Mouse (Mus musculus): ENCODE data around the gene Ptprt. TPM values are rescaled to one million over a fixed set of nuclear protein-coding genes. Genes with fewer than 3 reads are reported as not detected.

Ptprt gene
- polyA plus RNA-seq, 1 experiment from 2014 or later = 3.4 TPM

DNA sequence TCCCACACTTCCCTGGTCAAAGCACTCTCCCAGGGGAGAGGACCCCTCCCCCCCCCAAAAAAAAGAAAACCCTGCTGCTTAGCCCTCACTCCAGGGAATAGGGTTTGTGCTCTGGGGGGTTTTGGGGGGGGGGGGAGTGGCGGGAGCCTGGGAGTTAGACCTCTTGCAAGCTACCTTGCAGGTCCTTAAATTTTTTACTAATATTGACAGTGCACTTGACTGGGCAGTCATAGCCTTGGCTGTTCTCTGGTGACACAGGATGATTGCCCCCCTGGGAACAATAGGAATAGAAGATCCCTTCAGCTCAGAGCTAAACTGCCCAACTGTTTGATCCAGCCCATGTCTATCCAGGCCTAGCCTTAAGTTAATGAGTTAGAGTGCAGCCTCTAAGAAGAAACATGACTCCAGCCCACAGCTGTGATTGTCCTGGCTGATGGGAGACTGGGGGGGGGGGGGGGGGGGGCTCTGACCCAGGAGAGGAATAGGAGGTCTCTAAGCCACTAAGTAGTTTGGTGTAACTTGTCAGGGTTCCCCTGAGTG, 1.6 kb upstream of the Ptprt start:
- Histone ChIP-seq H3K27me3 (ENCODE audit: insufficient read depth, low read length) (peaks cover 46% of the 10 kb centered on the region), H3K27ac (ENCODE audit: low read depth) (0 out of 2 replicates have a peak overlapping the region, but pooled peaks have one; percentile 24), H3K36me3 (ENCODE audit: insufficient read depth) (no peaks in the 10 kb centered on the region), H3K9me3 (ENCODE audit: low read depth, low read length) (no peaks in the 10 kb centered on the region), H3K4me2 (peak overlapping the region; percentile 88), H3K9ac (no peak overlapping the region), H3K4me3 (ENCODE audit: low read depth, low read length) (no peak overlapping the region), H3K4me1 (ENCODE audit: insufficient read depth) (0 out of 2 replicates have a peak, but pooled peaks cover 2% of the 10 kb centered on the region)
- WGBS = 29% methylated on average over 1 of the region's 1 CpGs
- ATAC-seq (ENCODE audit: insufficient read depth) (peak; percentile 30; the same call in 1 of the 2 replicates), DNase-seq (peak; percentile 27)
- TF ChIP-seq CTCF (IDR thresholded peaks at IDR 0.05; ENCODE audit: low read depth) = no peak

DNA sequence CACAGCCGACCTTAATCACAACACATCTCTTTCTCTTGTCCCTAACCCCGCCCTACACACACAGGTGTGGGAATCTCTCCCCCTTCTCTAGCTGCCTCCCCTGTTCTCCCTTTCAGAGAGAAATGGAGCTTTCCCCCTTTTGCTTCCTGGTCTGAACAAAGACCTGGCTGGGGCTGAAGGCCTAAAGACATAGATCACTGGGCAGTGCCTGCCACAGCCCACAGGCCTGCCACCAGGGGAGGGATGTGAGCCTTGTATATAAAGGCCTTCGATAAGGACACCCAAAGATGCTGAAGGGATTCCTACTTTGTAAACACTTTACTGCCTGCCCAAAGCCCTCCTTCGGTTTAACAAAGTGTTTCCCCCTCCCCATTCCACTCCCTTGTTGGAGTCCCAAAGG, 786 bp upstream of the Ptprt start:
- peaks cover 51% of the 10 kb centered on the region for H3K27me3 ChIP-seq (ENCODE audit: insufficient read depth, low read length)
- 8% methylated on average over 4 of the region's 4 CpGs for WGBS

GRCm38 (mm10) chr2:162660231-162660940, 561 bp downstream of the Ptprt start:
- peak overlapping the region; percentile 48 for H3K4me3 ChIP-seq (ENCODE audit: low read depth, low read length)
- under 1% methylated on average over 57 of the region's 57 CpGs for WGBS
- no peak for DNase-seq
- no peaks in the 10 kb centered on the region for H3K9me3 ChIP-seq (ENCODE audit: low read depth, low read length)
- H3K27me3 ChIP-seq (ENCODE audit: insufficient read depth, low read length) = peaks cover 56% of the 10 kb centered on the region
- H3K9ac ChIP-seq = peak overlapping the region; percentile 44
- peak; percentile 36; the same call in 1 of the 2 replicates for ATAC-seq (ENCODE audit: insufficient read depth)
- 0 out of 2 replicates have a peak, but pooled peaks cover 2% of the 10 kb centered on the region for H3K4me1 ChIP-seq (ENCODE audit: insufficient read depth)
- peak overlapping the region; percentile 88 for H3K4me2 ChIP-seq
- H3K27ac ChIP-seq (ENCODE audit: low read depth) = no peak overlapping the region
- H3K36me3 ChIP-seq (ENCODE audit: insufficient read depth) = no peaks in the 10 kb centered on the region
- no peak for TF ChIP-seq CTCF (IDR thresholded peaks at IDR 0.05; ENCODE audit: low read depth)

More for the DNA sequence above, 786 bp upstream of the Ptprt start:
- 0 out of 2 replicates have a peak, but pooled peaks cover 2% of the 10 kb centered on the region for H3K4me1 ChIP-seq (ENCODE audit: insufficient read depth)
- no peak; the same call in 1 of the 2 replicates for TF ChIP-seq CTCF (IDR thresholded peaks at IDR 0.05; ENCODE audit: low read depth)
- H3K9me3 ChIP-seq (ENCODE audit: low read depth, low read length) = no peaks in the 10 kb centered on the region
- H3K9ac ChIP-seq = no peak overlapping the region
- no peak overlapping the region for H3K27ac ChIP-seq (ENCODE audit: low read depth)
- no peaks in the 10 kb centered on the region for H3K36me3 ChIP-seq (ENCODE audit: insufficient read depth)
- DNase-seq (peak; percentile 3), ATAC-seq (ENCODE audit: insufficient read depth) (no peak)
- peak overlapping the region; percentile 48 for H3K4me3 ChIP-seq (ENCODE audit: low read depth, low read length)
- H3K4me2 ChIP-seq = peak overlapping the region; percentile 88

- Histone ChIP-seq H3K4me1 (ENCODE audit: insufficient read depth) (0 out of 2 replicates have a peak, but pooled peaks cover 2% of the 10 kb centered on the region), H3K27me3 (ENCODE audit: insufficient read depth, low read length) (peaks cover 56% of the 10 kb centered on the region), H3K27ac (ENCODE audit: low read depth) (no peak overlapping the region), H3K9me3 (ENCODE audit: low read depth, low read length) (no peaks in the 10 kb centered on the region), H3K4me2 (peak overlapping the region; percentile 88), H3K36me3 (ENCODE audit: insufficient read depth) (no peaks in the 10 kb centered on the region), H3K9ac (no peak overlapping the region), H3K4me3 (ENCODE audit: low read depth, low read length) (peak overlapping the region; percentile 13)
- DNase-seq (peak; percentile 94), ATAC-seq (ENCODE audit: insufficient read depth) (no peak)
- TF ChIP-seq CTCF (IDR thresholded peaks at IDR 0.05; ENCODE audit: low read depth) = peak; percentile 96
- WGBS = under 1% methylated on average over 18 of the region's 18 CpGs
Measured at GRCm38 (mm10) chr2:162658997-162659396, 1.9 kb downstream of the Ptprt start.

DNA sequence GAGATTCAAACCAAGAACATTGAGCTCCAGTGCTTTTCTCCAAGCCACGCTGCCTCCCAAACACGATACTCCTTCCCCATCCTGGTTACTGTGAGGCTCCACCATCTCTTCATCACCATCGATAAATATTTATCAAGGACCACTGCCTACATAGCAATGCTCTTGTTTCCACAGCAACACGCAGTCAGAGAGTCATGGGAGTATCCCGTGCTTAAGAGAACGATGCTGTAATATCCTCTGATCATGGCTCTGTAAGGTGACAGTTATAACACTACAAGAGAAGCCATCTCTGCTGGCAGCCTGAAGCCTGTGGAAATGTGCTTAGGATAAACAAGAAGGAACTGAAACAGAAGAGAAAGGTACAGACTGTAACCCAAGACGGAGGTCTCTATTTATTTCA, 3.4 kb downstream of the Ptprt start:
- no peak overlapping the region for H3K4me3 ChIP-seq (ENCODE audit: low read depth, low read length)
- no peak overlapping the region for H3K27ac ChIP-seq (ENCODE audit: low read depth)
- ATAC-seq (ENCODE audit: insufficient read depth) = no peak
- no peak for TF ChIP-seq CTCF (IDR thresholded peaks at IDR 0.05; ENCODE audit: low read depth)
- WGBS = 47% methylated on average over 7 of the region's 7 CpGs
- no peak for DNase-seq
- no peaks in the 10 kb centered on the region for H3K36me3 ChIP-seq (ENCODE audit: insufficient read depth)
- H3K27me3 ChIP-seq (ENCODE audit: insufficient read depth, low read length) = peaks cover 56% of the 10 kb centered on the region
- H3K9ac ChIP-seq = no peak overlapping the region
- H3K9me3 ChIP-seq (ENCODE audit: low read depth, low read length) = no peaks in the 10 kb centered on the region
- no peak overlapping the region for H3K4me2 ChIP-seq
- 0 out of 2 replicates have a peak, but pooled peaks cover 2% of the 10 kb centered on the region for H3K4me1 ChIP-seq (ENCODE audit: insufficient read depth)

DNA sequence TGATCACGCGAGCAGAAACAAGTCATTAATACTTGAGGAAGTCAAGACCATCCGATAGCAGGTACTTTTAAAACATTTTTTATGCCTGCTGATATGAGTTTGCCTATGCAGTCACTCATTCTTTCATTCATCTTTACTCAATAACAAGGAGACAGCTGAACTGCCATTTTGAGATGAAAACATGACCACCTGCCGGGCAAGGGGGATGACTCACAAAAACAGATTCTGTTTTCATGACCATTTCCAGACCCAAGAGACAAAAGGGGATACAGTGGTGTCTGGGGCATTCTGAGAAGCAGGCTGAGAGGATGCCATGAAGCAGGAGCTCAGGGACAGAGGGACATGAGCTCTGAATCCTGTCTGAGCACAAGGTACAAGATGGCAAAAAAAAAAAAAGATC, 6.5 kb downstream of the Ptprt start:
- no peak for TF ChIP-seq CTCF (IDR thresholded peaks at IDR 0.05; ENCODE audit: low read depth)
- no peak for ATAC-seq (ENCODE audit: insufficient read depth)
- no peaks in the 10 kb centered on the region for H3K9me3 ChIP-seq (ENCODE audit: low read depth, low read length)
- no peaks in the 10 kb centered on the region for H3K4me1 ChIP-seq (ENCODE audit: insufficient read depth)
- H3K27me3 ChIP-seq (ENCODE audit: insufficient read depth, low read length) = peaks cover 26% of the 10 kb centered on the region
- H3K4me2 ChIP-seq = no peak overlapping the region
- no peak overlapping the region for H3K4me3 ChIP-seq (ENCODE audit: low read depth, low read length)
- 52% methylated on average over 4 of the region's 4 CpGs for WGBS
- no peak for DNase-seq
- H3K36me3 ChIP-seq (ENCODE audit: insufficient read depth) = no peaks in the 10 kb centered on the region
- no peak overlapping the region for H3K9ac ChIP-seq
- no peak overlapping the region for H3K27ac ChIP-seq (ENCODE audit: low read depth)

- no peak for DNase-seq
- WGBS = 70% methylated on average over 4 of the region's 4 CpGs
- ATAC-seq (ENCODE audit: insufficient read depth) = no peak
Measured at GRCm38 (mm10) chr2:162638676-162639075, 22.3 kb downstream of the Ptprt start.

More at GRCm38 (mm10) chr2:162638676-162639075, 22.3 kb downstream of the Ptprt start:
- no peak overlapping the region for H3K27ac ChIP-seq (ENCODE audit: low read depth)
- H3K4me1 ChIP-seq (ENCODE audit: insufficient read depth) = 0 out of 2 replicates have a peak, but pooled peaks cover 3% of the 10 kb centered on the region
- no peaks in the 10 kb centered on the region for H3K36me3 ChIP-seq (ENCODE audit: insufficient read depth)
- H3K27me3 ChIP-seq (ENCODE audit: insufficient read depth, low read length) = no peaks in the 10 kb centered on the region
- H3K4me2 ChIP-seq = no peak overlapping the region
- no peak for TF ChIP-seq CTCF (IDR thresholded peaks at IDR 0.05; ENCODE audit: low read depth)
- no peaks in the 10 kb centered on the region for H3K9me3 ChIP-seq (ENCODE audit: low read depth, low read length)
- H3K9ac ChIP-seq = no peak overlapping the region
- H3K4me3 ChIP-seq (ENCODE audit: low read depth, low read length) = no peak overlapping the region

All from lung, embryonic 14.5 days (tissue).